Mouse (Mus musculus): ENCODE results near the gene Spata2. TPM values are rescaled to one million over a fixed set of nuclear protein-coding genes. Genes with fewer than 3 reads are reported as not detected.

Gene Spata2
- polyA plus RNA-seq (2015; fragmentation: Nextera tagmentation; extraction: Ambion mirVana) = 7.1 and 7.4 TPM in 2 replicates

GRCm38 (mm10) chr2:167492713-167493636 is at the start of gene Spata2:
TSS of gene Spata2 (minus strand) at chr2:167492887.

GRCm38 (mm10) chr2:167537476-167538297 is 45.0 kb upstream of the Spata2 start, which contains the start of gene Snai1:
TSS of gene Snai1 (plus strand) at chr2:167538195.

GRCm38 (mm10) chr2:167491757-167492708 is 654 bp downstream of the Spata2 start, which contains the start of gene Rnf114:
TSS of gene Rnf114 (plus strand) at chr2:167492645.

Other genes with a start within 250 kb of the Spata2 start
- gene B4galt5, start 143.7 kb downstream of the Spata2 start, polyA plus RNA-seq (2015; fragmentation: Nextera tagmentation; extraction: Ambion mirVana) = 5.1 and 5.2 TPM in 2 replicates
- 14.5 and 14.6 TPM in 2 replicates for gene Slc9a8, start 71.2 kb downstream of the Spata2 start, polyA plus RNA-seq (2015; fragmentation: Nextera tagmentation; extraction: Ambion mirVana)
- gene Rnf114, start 242 bp downstream of the Spata2 start, polyA plus RNA-seq (2015; fragmentation: Nextera tagmentation; extraction: Ambion mirVana) = 44.2 and 58.0 TPM in 2 replicates
- gene Snai1, start 45.3 kb upstream of the Spata2 start, polyA plus RNA-seq (2015; fragmentation: Nextera tagmentation; extraction: Ambion mirVana) = 11.4 and 15.0 TPM in 2 replicates
- 200 and 205 TPM in 2 replicates for gene Ube2v1, start 139.2 kb upstream of the Spata2 start, polyA plus RNA-seq (2015; fragmentation: Nextera tagmentation; extraction: Ambion mirVana)
- gene Gm20431, start 168.6 kb upstream of the Spata2 start, polyA plus RNA-seq (2015; fragmentation: Nextera tagmentation; extraction: Ambion mirVana) = not detected in 2 replicates
- gene Cebpb, start 196.0 kb upstream of the Spata2 start, polyA plus RNA-seq (2015; fragmentation: Nextera tagmentation; extraction: Ambion mirVana) = 29.1 and 30.6 TPM in 2 replicates
- gene Tmem189, start 196.9 kb upstream of the Spata2 start, polyA plus RNA-seq (2015; fragmentation: Nextera tagmentation; extraction: Ambion mirVana) = 18.9 and 21.8 TPM in 2 replicates

Measured in spleen, postnatal 0 days (tissue).